ENCODE assay signal across 11 mouse cellular contexts in genomic region chr17:87367228-87367627, GRCm38 (mm10).
DNase-seq lines count a peak whose midpoint lies in the region; ATAC-seq and TF ChIP-seq lines count a peak whose summit lies in the region.
"Had no signal": no experiment of that assay in that cellular context is flagged by ENCODE, and none has a peak within 500 bp of the region (broad histone marks: within the 10 kb centered on the region; RNA-seq: fewer than 3 reads in every experiment).

No protein-coding gene starts in this region.

- H3ac ChIP-seq in C2C12 (ENCODE audit: control insufficient read depth, insufficient read length, low read depth): peak overlapping the region; percentile 38

- no peak for ATAC-seq in forebrain, embryonic 15.5 days (replicated peaks)
- ATAC-seq in forebrain, embryonic 16.5 days: no peak
- no peak for ATAC-seq in hindbrain, embryonic 14.5 days (ENCODE audit: low FRiP score)
- no peak for ATAC-seq in hindbrain, embryonic 12.5 days (ENCODE audit: low FRiP score)
- no peak for ATAC-seq in hindbrain, embryonic 15.5 days (ENCODE audit: low FRiP score, low read depth)

- TF ChIP-seq CTCF in C2C12 (IDR thresholded peaks at IDR 0.05; ENCODE audit: control insufficient read depth, insufficient read depth, insufficient read length): no peak

- WGBS in forebrain, embryonic 15.5 days: 42% methylated on average over 4 of the region's 4 CpGs
- 29% methylated on average over 4 of the region's 4 CpGs for WGBS in forebrain, embryonic 16.5 days
- 44% methylated on average over 4 of the region's 4 CpGs for WGBS in hindbrain, embryonic 14.5 days
- 37% methylated on average over 4 of the region's 4 CpGs for WGBS in hindbrain, embryonic 12.5 days
- 27% methylated on average over 4 of the region's 4 CpGs for WGBS in hindbrain, embryonic 15.5 days

- H3K27me3 ChIP-seq in forebrain, embryonic 15.5 days: no peaks in the 10 kb centered on the region
- H3K27me3 ChIP-seq in forebrain, embryonic 16.5 days (replicated peaks; ENCODE audit: control insufficient read depth, insufficient read depth, low read length): no peaks in the 10 kb centered on the region
- H3K27me3 ChIP-seq in hindbrain, embryonic 14.5 days (ENCODE audit: control insufficient read depth, insufficient read depth, low read length): no peaks in the 10 kb centered on the region
- H3K27me3 ChIP-seq in hindbrain, embryonic 12.5 days: 0 out of 2 replicates have a peak, but pooled peaks cover 4% of the 10 kb centered on the region
- H3K27me3 ChIP-seq in C2C12 (ENCODE audit: control insufficient read depth, insufficient read depth, insufficient read length): no peaks in the 10 kb centered on the region
- H3K27me3 ChIP-seq in hindbrain, embryonic 15.5 days: no peaks in the 10 kb centered on the region

- peak overlapping the region; percentile 24 for H3K27ac ChIP-seq in forebrain, embryonic 15.5 days (replicated peaks)
- H3K27ac ChIP-seq in forebrain, embryonic 16.5 days (ENCODE audit: low read length): no peak overlapping the region; the same call in 1 of the 2 replicates
- H3K27ac ChIP-seq in hindbrain, embryonic 14.5 days: peak overlapping the region; percentile 10; the same call in 1 of the 2 replicates
- H3K27ac ChIP-seq in hindbrain, embryonic 12.5 days: no peak overlapping the region
- peak overlapping the region; percentile 42; the same call in 1 of the 2 replicates for H3K27ac ChIP-seq in hindbrain, embryonic 15.5 days (replicated peaks)
- H3K27ac ChIP-seq: kidney, postnatal 0 days had no signal

- H3K4me1 ChIP-seq in forebrain, embryonic 15.5 days: peaks cover 44% of the 10 kb centered on the region
- peaks cover 40% of the 10 kb centered on the region for H3K4me1 ChIP-seq in forebrain, embryonic 16.5 days (replicated peaks; ENCODE audit: control insufficient read depth, insufficient read depth, low read length)
- H3K4me1 ChIP-seq in hindbrain, embryonic 14.5 days (replicated peaks; ENCODE audit: control insufficient read depth, insufficient read depth, low read length): peaks cover 33% of the 10 kb centered on the region
- peaks cover 40% of the 10 kb centered on the region for H3K4me1 ChIP-seq in hindbrain, embryonic 12.5 days
- H3K4me1 ChIP-seq in hindbrain, embryonic 15.5 days (replicated peaks): peaks cover 39% of the 10 kb centered on the region

- DNase-seq in hindbrain, embryonic 14.5 days (ENCODE audit: low spot score): no peak
- DNase-seq in thymus, postnatal 14 days: no peak
- DNase-seq in left cerebral cortex, adult 9 months (ENCODE audit: low spot score in 2 of 2): no peak
- DNase-seq: cerebellum, adult 9-10 months; retina, postnatal 1 day had no signal

- no peak overlapping the region for H3K9ac ChIP-seq in forebrain, embryonic 15.5 days (replicated peaks)
- H3K9ac ChIP-seq in forebrain, embryonic 16.5 days (replicated peaks; ENCODE audit: low read depth, low read length): no peak overlapping the region
- 0 out of 2 replicates have a peak overlapping the region, but pooled peaks have one; percentile 8 for H3K9ac ChIP-seq in hindbrain, embryonic 14.5 days
- H3K9ac ChIP-seq in hindbrain, embryonic 12.5 days: no peak overlapping the region
- H3K9ac ChIP-seq in hindbrain, embryonic 15.5 days: no peak overlapping the region

- no peak overlapping the region for H3K4me3 ChIP-seq in forebrain, embryonic 15.5 days
- H3K4me3 ChIP-seq in forebrain, embryonic 16.5 days (replicated peaks; ENCODE audit: low read length): no peak overlapping the region
- H3K4me3 ChIP-seq in hindbrain, embryonic 14.5 days (replicated peaks; ENCODE audit: low read length): no peak overlapping the region
- no peak overlapping the region for H3K4me3 ChIP-seq in hindbrain, embryonic 12.5 days
- H3K4me3 ChIP-seq in C2C12 (ENCODE audit: insufficient read depth, poor library complexity, severe bottlenecking): no peak overlapping the region
- no peak overlapping the region for H3K4me3 ChIP-seq in hindbrain, embryonic 15.5 days

- no peaks in the 10 kb centered on the region for H3K79me3 ChIP-seq in C2C12 (ENCODE audit: low read depth)

- no peaks in the 10 kb centered on the region for H3K9me3 ChIP-seq in forebrain, embryonic 15.5 days
- H3K9me3 ChIP-seq in forebrain, embryonic 16.5 days (ENCODE audit: control insufficient read depth, low read length): no peaks in the 10 kb centered on the region
- H3K9me3 ChIP-seq in hindbrain, embryonic 14.5 days (ENCODE audit: control insufficient read depth, low read length): no peaks in the 10 kb centered on the region
- H3K9me3 ChIP-seq in hindbrain, embryonic 12.5 days (replicated peaks): no peaks in the 10 kb centered on the region
- H3K9me3 ChIP-seq in hindbrain, embryonic 15.5 days: no peaks in the 10 kb centered on the region

- no peak overlapping the region for H3K4me2 ChIP-seq in forebrain, embryonic 15.5 days (replicated peaks)
- no peak overlapping the region for H3K4me2 ChIP-seq in forebrain, embryonic 16.5 days (ENCODE audit: low read length)
- H3K4me2 ChIP-seq in hindbrain, embryonic 14.5 days (replicated peaks): no peak overlapping the region
- no peak overlapping the region for H3K4me2 ChIP-seq in hindbrain, embryonic 12.5 days (replicated peaks)
- no peak overlapping the region for H3K4me2 ChIP-seq in hindbrain, embryonic 15.5 days

- no peaks in the 10 kb centered on the region for H3K36me3 ChIP-seq in forebrain, embryonic 15.5 days
- H3K36me3 ChIP-seq in forebrain, embryonic 16.5 days (ENCODE audit: control insufficient read depth, insufficient read depth): no peaks in the 10 kb centered on the region
- H3K36me3 ChIP-seq in hindbrain, embryonic 14.5 days (replicated peaks; ENCODE audit: control insufficient read depth, insufficient read depth): no peaks in the 10 kb centered on the region
- H3K36me3 ChIP-seq in hindbrain, embryonic 12.5 days: no peaks in the 10 kb centered on the region
- no peaks in the 10 kb centered on the region for H3K36me3 ChIP-seq in C2C12 (ENCODE audit: control insufficient read depth, insufficient read depth)
- no peaks in the 10 kb centered on the region for H3K36me3 ChIP-seq in hindbrain, embryonic 15.5 days

- no peaks in the 10 kb centered on the region for H3K79me2 ChIP-seq in C2C12 (ENCODE audit: control insufficient read depth, insufficient read depth)

TF ChIP-seq in C2C12, 6 proteins besides CTCF, POLR2A, EP300 and RAD21:
- TF ChIP-seq CEBPB (IDR thresholded peaks at IDR 0.05; ENCODE audit: low read depth): no peak
- TF ChIP-seq MYOG (IDR thresholded peaks at IDR 0.05; ENCODE audit: control insufficient read depth, extremely low read depth, insufficient read length): no peak
- no peak for TF ChIP-seq MYOD1 (IDR thresholded peaks at IDR 0.05; ENCODE audit: control insufficient read depth, insufficient read length, low read depth)
- TF ChIP-seq MAX (IDR thresholded peaks at IDR 0.05): no peak
- TF ChIP-seq FOSL1 (IDR thresholded peaks at IDR 0.05; ENCODE audit: insufficient read depth, low read length, poor library complexity, severe bottlenecking): no peak
- TF ChIP-seq USF1 (IDR thresholded peaks at IDR 0.05; ENCODE audit: low read depth): no peak

Comparison
In these comparisons a context has a peak if more than half of its experiments do, and no peak if none do; other contexts are left out.
1. H3K27ac ChIP-seq: peak in forebrain, embryonic 15.5 days (single experiment), hindbrain, embryonic 14.5 days (single experiment) and hindbrain, embryonic 15.5 days (single experiment); none in forebrain, embryonic 16.5 days (single experiment) and hindbrain, embryonic 12.5 days (single experiment).